Mouse (Mus musculus) thymus, adult 2 months (tissue): ENCODE data around the gene Fndc5. TPM values are rescaled to one million over a fixed set of nuclear protein-coding genes. Genes with fewer than 3 reads are reported as not detected.

ENCODE experiments used
- DNase-seq: peaks from one replicate; pipeline ENCODE4 v3.0.0; 2021
- H3K27ac ChIP-seq: fragments of 200-500 bp; 2 replicates; pipeline ENCODE4 v1.5.1; 2012; ENCODE audit warnings: low read length, control low read depth; ENCODE audit not compliant: control insufficient read depth, insufficient read depth
- H3K27me3 ChIP-seq: fragments of 200-500 bp; 2 replicates; pipeline ENCODE4 v1.6.1; 2012; ENCODE audit warnings: mild to moderate bottlenecking, low read length, moderate library complexity, mixed read lengths; ENCODE audit not compliant: control insufficient read depth, insufficient read depth
- H3K36me3 ChIP-seq: fragments of 200-500 bp; 2 replicates; pipeline ENCODE4 v1.6.1; 2012; ENCODE audit warnings: mild to moderate bottlenecking, low read length, moderate library complexity; ENCODE audit not compliant: control insufficient read depth, insufficient read depth
- H3K4me1 ChIP-seq: fragments of 200-500 bp; replicated peaks from 2 replicates; pipeline ENCODE4 v1.6.1; 2012; ENCODE audit warnings: low read length; ENCODE audit not compliant: control insufficient read depth, insufficient read depth
- H3K4me3 ChIP-seq: fragments of 200-500 bp; 2 replicates; pipeline ENCODE4 v1.5.1; 2012; ENCODE audit warnings: mild to moderate bottlenecking, low read length, control low read depth, moderate library complexity; ENCODE audit not compliant: control insufficient read depth, insufficient read depth
- CTCF ChIP-seq: fragments of 200-500 bp; IDR thresholded peaks from 2 replicates; pipeline ENCODE4 v1.5.1; 2012; ENCODE audit warnings: mild to moderate bottlenecking, control low read depth, low read length, moderate library complexity, borderline replicate concordance; ENCODE audit not compliant: control insufficient read depth, poor library complexity, insufficient read depth; ENCODE audit errors: extremely low read depth
- POLR2A ChIP-seq: fragments of 200-500 bp; IDR thresholded peaks from 2 replicates; pipeline ENCODE4 v1.6.1; 2012; ENCODE audit warnings: mild to moderate bottlenecking, low read length, control low read depth, moderate library complexity; ENCODE audit not compliant: control insufficient read depth, poor library complexity, insufficient read depth; ENCODE audit errors: extremely low read depth
- WGBS: fragments of 180-500 bp; shearing (Covaris S2); methylation state at CpG from one replicate; pipeline ENCODE4 v1.1.7; 2018; 5-methylcytosine and 5-hydroxymethylcytosine counted together
- polyA plus RNA-seq: library from polyadenylated mRNA; depleted of rRNA; stranded (reverse); fragments of >200 nt; gene quantifications from 2 replicates; pipeline ENCODE4 v1.2.3, GENCODE M21; 2012; rRNA removed

Gene Fndc5
- polyA plus RNA-seq: 1.5 and 7.0 TPM in 2 replicates

GRCm38 (mm10) chr4:129136579-129137391 lies at the start of gene Fndc5:
Gene Fndc5 (plus strand): TSS chr4:129136999.
- no peak within 1 kb of the TSS for H3K4me3 ChIP-seq
- DNase-seq: no peak
- no peak for TF ChIP-seq CTCF
- no peak for TF ChIP-seq POLR2A
- peaks cover 3% of the 10 kb centered on the region; the same call in 1 of the 2 replicates for H3K4me1 ChIP-seq
- 7% methylated on average over 74 of the region's 80 CpGs for WGBS
- peaks cover 16% of the 10 kb centered on the region for H3K27me3 ChIP-seq
- no peak within 1 kb of the TSS for H3K27ac ChIP-seq
- H3K36me3 ChIP-seq: no peaks in the 10 kb centered on the region

GRCm38 (mm10) chr4:129087850-129088249 lies 48.9 kb upstream of the Fndc5 start:
- Histone ChIP-seq H3K36me3 (no peaks in the 10 kb centered on the region), H3K27ac (no peak overlapping the region), H3K4me1 (no peaks in the 10 kb centered on the region), H3K4me3 (no peak overlapping the region), H3K27me3 (no peaks in the 10 kb centered on the region)
- WGBS: 84% methylated on average over 5 of the region's 5 CpGs
- no peak for DNase-seq
- TF ChIP-seq POLR2A (no peak), CTCF (no peak)

GRCm38 (mm10) chr4:129095276-129095675 lies 41.5 kb upstream of the Fndc5 start:
- H3K27ac ChIP-seq: no peak overlapping the region
- no peak for DNase-seq
- 34% methylated on average over 15 of the region's 15 CpGs for WGBS

GRCm38 (mm10) chr4:129097006-129097405 lies 39.8 kb upstream of the Fndc5 start:
- TF ChIP-seq POLR2A (no peak), CTCF (no peak)
- Histone ChIP-seq H3K27ac (no peak overlapping the region), H3K4me3 (no peak overlapping the region), H3K4me1 (no peaks in the 10 kb centered on the region), H3K36me3 (no peaks in the 10 kb centered on the region), H3K27me3 (no peaks in the 10 kb centered on the region; the same call in 1 of the 2 replicates)
- WGBS: 86% methylated on average over 7 of the region's 7 CpGs
- DNase-seq: no peak

More at GRCm38 (mm10) chr4:129095276-129095675, 41.5 kb upstream of the Fndc5 start:
- no peak for TF ChIP-seq POLR2A
- TF ChIP-seq CTCF: no peak
- Histone ChIP-seq H3K27me3 (no peaks in the 10 kb centered on the region; the same call in 1 of the 2 replicates), H3K4me3 (no peak overlapping the region), H3K4me1 (no peaks in the 10 kb centered on the region), H3K36me3 (no peaks in the 10 kb centered on the region)

GRCm38 (mm10) chr4:129102133-129102829 lies 34.5 kb upstream of the Fndc5 start:
- WGBS: 83% methylated on average over 14 of the region's 14 CpGs
- no peak overlapping the region for H3K4me3 ChIP-seq
- H3K27me3 ChIP-seq: peaks cover 3% of the 10 kb centered on the region; the same call in 1 of the 2 replicates

GRCm38 (mm10) chr4:129105356-129105755 lies 31.4 kb upstream of the Fndc5 start, which contains the start of gene Tmem54:
Gene Tmem54 (plus strand): TSS chr4:129105548.
- Histone ChIP-seq H3K4me3 (no peak within 1 kb of the TSS), H3K36me3 (no peaks in the 10 kb centered on the region), H3K27me3 (peaks cover 3% of the 10 kb centered on the region), H3K27ac (no peak within 1 kb of the TSS), H3K4me1 (no peaks in the 10 kb centered on the region)
- 4% methylated on average over 40 of the region's 40 CpGs for WGBS
- TF ChIP-seq CTCF: no peak
- no peak for TF ChIP-seq POLR2A
- DNase-seq: no peak

More at GRCm38 (mm10) chr4:129102133-129102829, 34.5 kb upstream of the Fndc5 start:
- DNase-seq: no peak
- Histone ChIP-seq H3K27ac (no peak overlapping the region), H3K36me3 (no peaks in the 10 kb centered on the region), H3K4me1 (no peaks in the 10 kb centered on the region)
- TF ChIP-seq CTCF (no peak), POLR2A (no peak)
